Mouse (Mus musculus) heart, embryonic 16.5 days (tissue): ENCODE data around the gene Ptgr2. TPM values are rescaled to one million over a fixed set of nuclear protein-coding genes. Genes with fewer than 3 reads are reported as not detected.
"Not testable (repeated sequence)": the region's sequence is repeated elsewhere in the genome, so short reads cannot be mapped to it uniquely, and the experiment has no call there.

Experiments used
- ATAC-seq: fragments of 200-750 bp; cut with Nextera tagmentation; replicated peaks from 2 replicates; pipeline ENCODE4 v1.8.0; 2017; ENCODE audit warnings: moderate number of reproducible peaks; ENCODE audit not compliant: insufficient read depth, low FRiP score; ENCODE audit errors: extremely low read depth
- H3K27ac ChIP-seq: fragments of 300-500 bp; sonication (generic); 2 replicates; pipeline ENCODE4 v1.5.1; 2014; ENCODE audit warnings: mild to moderate bottlenecking, low read length, control low read depth, moderate library complexity
- H3K27me3 ChIP-seq: fragments of 300-500 bp; sonication (generic); 2 replicates; pipeline ENCODE4 v1.6.1; 2014; ENCODE audit warnings: low read length, mixed read lengths; ENCODE audit not compliant: control insufficient read depth, insufficient read depth
- H3K36me3 ChIP-seq: fragments of 300-500 bp; sonication (generic); 2 replicates; pipeline ENCODE4 v1.6.1; 2014; ENCODE audit not compliant: control insufficient read depth, insufficient read depth
- H3K4me1 ChIP-seq: fragments of 300-500 bp; sonication (generic); 2 replicates; pipeline ENCODE4 v1.6.1; 2014; ENCODE audit warnings: low read length, mixed read lengths; ENCODE audit not compliant: control insufficient read depth, insufficient read depth
- H3K4me2 ChIP-seq: fragments of 300-500 bp; sonication (generic); 2 replicates; pipeline ENCODE4 v1.6.1; 2014; ENCODE audit warnings: low read depth, mild to moderate bottlenecking, control low read depth, low read length
- H3K4me3 ChIP-seq: fragments of 300-500 bp; sonication (generic); 2 replicates; pipeline ENCODE4 v1.5.1; 2014; ENCODE audit warnings: mild to moderate bottlenecking, control low read depth, low read length
- H3K9ac ChIP-seq: fragments of 300-500 bp; sonication (generic); 2 replicates; pipeline ENCODE4 v1.6.1; 2014; ENCODE audit warnings: low read length, control low read depth
- H3K9me3 ChIP-seq: fragments of 300-500 bp; sonication (generic); replicated peaks from 2 replicates; pipeline ENCODE4 v1.6.1; 2016; ENCODE audit warnings: low read length; ENCODE audit not compliant: control insufficient read depth
- WGBS: fragments of 180-500 bp; shearing (Covaris S2); extraction: QIAGEN DNeasy Blood & Tissue Kit; methylation state at CpG from one replicate; pipeline ENCODE4 v1.1.7; 2014; 5-methylcytosine and 5-hydroxymethylcytosine counted together
- polyA plus RNA-seq: library from polyadenylated mRNA; unstranded; fragments of >200 nt; fragmentation: Nextera tagmentation; extraction: Ambion mirVana; gene quantifications from 2 replicates; pipeline ENCODE4 v1.2.1, GENCODE M21; 2015

Gene Ptgr2
- polyA plus RNA-seq, 1 experiment from 2014 or later = 103 TPM

DNA sequence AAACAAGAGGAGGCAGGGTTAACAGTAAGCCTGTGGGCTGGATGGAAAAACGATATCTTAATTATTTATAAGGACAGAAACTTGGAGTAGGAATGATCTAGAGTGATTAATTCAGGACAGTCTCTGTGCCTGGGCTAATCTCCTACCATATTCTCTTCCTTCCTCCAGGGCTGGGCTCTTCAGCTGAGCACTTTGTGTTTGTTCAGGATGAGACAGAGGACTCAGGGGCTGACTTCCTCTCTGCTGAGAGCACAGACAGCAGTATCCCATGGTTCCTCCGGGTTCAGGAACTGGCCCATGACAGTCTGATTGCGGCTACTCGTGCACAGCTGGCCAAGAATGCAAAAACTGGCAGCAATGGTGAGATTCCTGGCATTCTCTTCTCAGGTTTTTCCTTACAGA, 42.1 kb downstream of the Ptgr2 start:
- peak overlapping the region; percentile 26 for H3K4me2 ChIP-seq
- ATAC-seq = peak; percentile 87
- WGBS = 30% methylated on average over 4 of the region's 4 CpGs
- peak overlapping the region; percentile 81 for H3K27ac ChIP-seq
- no peak overlapping the region for H3K4me3 ChIP-seq
- no peaks in the 10 kb centered on the region for H3K9me3 ChIP-seq
- peaks cover 44% of the 10 kb centered on the region for H3K36me3 ChIP-seq
- H3K27me3 ChIP-seq = no peaks in the 10 kb centered on the region
- H3K9ac ChIP-seq = peak overlapping the region; percentile 46
- peaks cover 10% of the 10 kb centered on the region for H3K4me1 ChIP-seq

DNA sequence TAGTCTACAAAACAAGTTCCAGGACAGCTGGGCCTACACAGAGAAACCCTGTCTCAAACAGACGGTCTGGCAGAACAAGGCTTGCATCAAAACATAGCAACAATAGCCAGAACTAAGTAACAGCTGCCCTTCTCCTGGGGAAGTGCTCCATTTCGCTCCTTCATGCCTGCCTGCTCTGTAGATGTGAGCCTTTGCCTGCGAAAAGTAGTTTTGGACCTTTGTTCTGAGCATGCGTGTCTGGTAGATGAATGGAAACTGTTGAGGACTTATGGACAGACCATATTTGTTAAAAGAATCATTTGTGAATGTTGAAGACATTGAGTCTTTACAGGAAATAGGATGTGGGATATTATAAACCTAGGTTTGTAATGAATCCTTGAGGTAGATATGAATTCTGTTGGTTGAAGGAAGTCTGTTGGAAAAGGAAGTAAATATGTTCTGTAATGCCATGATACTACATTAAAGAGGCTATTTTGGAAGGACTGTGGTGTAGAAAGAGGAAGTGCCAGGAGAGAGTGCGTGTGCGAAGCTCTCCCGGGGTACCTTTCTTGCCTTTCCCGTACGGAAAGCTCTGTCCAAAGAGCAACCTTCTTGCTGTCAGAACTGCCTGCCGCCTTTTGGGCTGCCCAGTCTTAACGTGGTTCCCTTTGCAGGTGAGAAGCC, 52.1 kb downstream of the Ptgr2 start:
- H3K36me3 ChIP-seq = peaks cover 57% of the 10 kb centered on the region
- no peaks in the 10 kb centered on the region for H3K9me3 ChIP-seq
- WGBS = 88% methylated on average over 11 of the region's 11 CpGs
- no peak overlapping the region for H3K4me3 ChIP-seq
- no peak overlapping the region for H3K9ac ChIP-seq
- no peak for ATAC-seq
- H3K27me3 ChIP-seq = no peaks in the 10 kb centered on the region
- no peak overlapping the region for H3K27ac ChIP-seq
- H3K4me2 ChIP-seq = no peak overlapping the region
- no peaks in the 10 kb centered on the region for H3K4me1 ChIP-seq

DNA sequence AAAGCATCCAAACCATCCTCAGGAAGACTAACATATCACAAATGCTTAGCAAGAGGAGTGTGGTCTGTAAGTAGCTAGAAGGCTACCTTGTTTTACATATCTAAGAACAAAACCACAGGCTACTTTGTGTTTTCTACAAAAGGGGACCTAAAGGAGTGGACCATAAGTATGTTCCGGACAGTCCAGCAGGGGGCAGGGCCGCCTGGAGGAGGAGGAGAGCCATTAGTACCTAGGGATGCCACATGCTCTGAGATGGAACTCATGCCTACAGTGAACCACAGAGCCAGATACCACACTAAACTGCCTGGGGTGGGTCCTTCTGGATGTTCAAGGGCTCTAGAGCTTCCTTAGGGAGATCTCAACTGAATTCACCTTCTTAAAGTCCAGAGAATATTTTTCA, 62.2 kb downstream of the Ptgr2 start:
- Histone ChIP-seq H3K27ac (no peak overlapping the region), H3K4me2 (no peak overlapping the region), H3K4me3 (no peak overlapping the region), H3K4me1 (no peaks in the 10 kb centered on the region), H3K36me3 (peaks cover 29% of the 10 kb centered on the region), H3K27me3 (no peaks in the 10 kb centered on the region), H3K9me3 (no peaks in the 10 kb centered on the region), H3K9ac (no peak overlapping the region)
- no peak for ATAC-seq
- WGBS = 42% methylated on average over 2 of the region's 2 CpGs

DNA sequence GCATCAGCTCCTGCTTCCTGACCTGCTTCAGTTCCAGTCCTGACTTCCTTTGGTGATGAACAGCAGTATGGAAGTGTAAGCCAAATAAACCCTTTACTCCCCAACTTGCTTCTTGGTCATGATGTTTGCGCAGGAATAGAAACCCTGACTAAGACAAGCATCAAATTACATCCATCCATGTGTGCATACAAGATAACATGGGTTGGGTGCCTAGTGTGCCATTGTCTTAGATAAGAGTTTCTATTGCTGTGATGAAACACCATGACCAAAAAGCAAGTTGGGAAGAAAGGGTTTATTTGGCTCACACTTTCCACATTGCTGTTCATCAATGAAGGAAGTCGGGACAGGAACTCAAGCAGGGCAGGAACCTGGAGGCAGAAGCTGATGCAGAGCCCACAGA, 73.7 kb downstream of the Ptgr2 start:
- H3K27ac ChIP-seq, H3K27me3 ChIP-seq, ATAC-seq, H3K4me2 ChIP-seq, H3K4me3 ChIP-seq, H3K9ac ChIP-seq, H3K9me3 ChIP-seq: not testable (repeated sequence)
- 87% methylated on average over 2 of the region's 2 CpGs for WGBS
- H3K4me1 ChIP-seq = peaks cover 28% of the 10 kb centered on the region
- H3K36me3 ChIP-seq = peaks cover 11% of the 10 kb centered on the region; the same call in 1 of the 2 replicates

DNA sequence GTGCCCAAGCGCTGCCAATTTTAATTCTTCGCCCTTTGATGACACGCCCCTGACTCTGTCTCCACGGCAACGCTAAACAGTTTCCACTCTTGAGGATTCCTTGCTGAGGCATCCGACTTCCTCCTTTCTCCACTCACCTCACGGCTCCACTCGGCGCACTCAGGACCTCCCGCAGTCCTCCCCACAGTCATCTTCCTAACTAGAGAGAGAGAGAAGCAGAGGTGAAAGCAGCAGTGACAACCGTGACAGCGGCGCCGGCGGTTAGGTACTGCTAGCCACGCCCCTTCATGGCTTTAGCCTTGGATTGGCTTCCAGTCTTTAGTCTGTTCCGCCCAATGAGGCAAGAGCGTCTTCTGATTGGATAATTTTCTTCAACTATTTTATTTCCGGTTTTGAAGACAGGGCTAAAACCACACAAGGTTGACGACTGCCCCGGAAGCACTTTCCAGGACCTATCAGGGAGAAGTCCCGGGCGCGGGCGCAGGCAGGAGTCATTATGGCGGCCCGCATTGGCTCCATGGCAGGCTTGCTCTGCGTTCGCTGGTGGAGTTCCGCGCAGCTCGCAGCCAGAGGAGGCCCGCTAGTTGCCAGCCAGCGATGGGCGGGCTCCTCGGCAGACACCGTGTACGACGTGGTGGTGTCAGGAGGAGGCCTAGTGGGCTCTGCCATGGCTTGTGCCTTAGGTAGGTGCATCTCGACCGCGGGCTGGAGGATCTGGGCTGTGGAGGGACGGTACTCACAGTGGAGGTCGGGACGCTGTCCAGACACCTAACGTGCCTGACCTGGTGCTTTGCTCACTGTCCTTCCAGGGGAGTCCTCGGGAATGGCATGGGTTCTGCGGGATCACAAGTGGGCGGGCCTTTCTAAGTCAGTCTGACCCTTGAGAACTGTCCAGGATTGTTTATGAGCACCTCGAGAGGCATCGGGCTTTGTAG, 76.8 kb downstream of the Ptgr2 start, which contains the start of the genes Coq6 and Fam161b:
Gene Coq6, plus strand, starts transcription at position 103 of the 935 bp plus-strand sequence.
Gene Fam161b, minus strand, starts transcription at position 279 of the 935 bp plus-strand sequence.
- Histone ChIP-seq H3K4me3 (peak within 1 kb of the TSS; percentile 89), H3K4me1 (peaks cover 36% of the 10 kb centered on the region), H3K4me2 (peak within 1 kb of the TSS; percentile 89), H3K27ac (peak within 1 kb of the TSS; percentile 76), H3K27me3 (no peaks in the 10 kb centered on the region), H3K36me3 (peaks cover 5% of the 10 kb centered on the region; the same call in 1 of the 2 replicates), H3K9ac (peak within 1 kb of the TSS; percentile 93), H3K9me3 (no peaks in the 10 kb centered on the region)
- ATAC-seq = peak; percentile 95
- WGBS = under 1% methylated on average over 51 of the region's 51 CpGs

DNA sequence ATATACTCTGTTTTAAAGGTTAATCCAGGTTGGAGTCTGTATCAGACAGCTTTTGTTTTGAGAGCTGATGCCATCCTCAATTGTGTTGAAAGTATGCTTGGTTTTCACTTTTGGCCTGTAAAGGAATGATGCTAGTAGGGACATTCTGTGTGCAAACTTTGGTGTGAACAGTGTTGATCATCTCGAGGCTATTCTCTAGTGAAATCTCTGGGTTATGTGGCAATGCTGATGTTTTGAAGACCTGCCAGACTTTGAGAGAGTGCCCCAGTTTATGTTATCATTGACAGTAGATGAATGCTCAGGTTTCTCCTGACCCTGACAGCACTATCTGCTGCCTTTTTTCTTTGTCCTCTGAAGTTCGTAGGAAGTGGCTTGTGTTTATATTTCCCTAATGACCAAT, 77.8 kb downstream of the Ptgr2 start:
- no peak overlapping the region for H3K27ac ChIP-seq
- no peaks in the 10 kb centered on the region for H3K9me3 ChIP-seq
- H3K36me3 ChIP-seq = 0 out of 2 replicates have a peak, but pooled peaks cover 2% of the 10 kb centered on the region
- peak overlapping the region; percentile 89 for H3K4me3 ChIP-seq
- 35% methylated on average over 2 of the region's 2 CpGs for WGBS
- H3K9ac ChIP-seq = peak overlapping the region; percentile 17; the same call in 1 of the 2 replicates
- ATAC-seq = no peak
- H3K4me1 ChIP-seq = peaks cover 36% of the 10 kb centered on the region
- H3K4me2 ChIP-seq = peak overlapping the region; percentile 89
- no peaks in the 10 kb centered on the region for H3K27me3 ChIP-seq

DNA sequence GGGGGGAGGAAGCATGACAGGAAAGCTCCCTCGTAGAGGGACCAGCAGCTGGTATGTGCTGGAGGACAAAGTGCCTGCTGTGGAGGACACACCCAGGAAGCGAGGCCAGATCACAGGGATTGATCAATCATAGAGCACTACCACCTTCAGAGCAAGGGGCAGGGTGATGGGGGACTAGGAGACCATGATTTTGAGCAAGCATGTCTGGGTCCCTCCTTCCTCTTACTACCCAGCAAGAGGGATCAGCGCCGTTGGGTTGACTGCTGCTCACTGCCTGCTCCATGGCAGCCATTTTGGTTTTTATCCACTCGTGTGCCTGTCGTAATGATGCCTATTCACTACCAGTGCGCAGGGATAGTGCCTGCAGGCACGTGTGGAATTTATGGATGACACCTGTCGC, 79.3 kb downstream of the Ptgr2 start:
- H3K36me3 ChIP-seq = peaks cover 14% of the 10 kb centered on the region
- H3K27me3 ChIP-seq = no peaks in the 10 kb centered on the region
- WGBS = 69% methylated on average over 9 of the region's 9 CpGs
- ATAC-seq = no peak
- H3K4me1 ChIP-seq = peaks cover 36% of the 10 kb centered on the region
- H3K27ac ChIP-seq = peak overlapping the region; percentile 24; the same call in 1 of the 2 replicates
- 0 out of 2 replicates have a peak overlapping the region, but pooled peaks have one; percentile 20 for H3K9ac ChIP-seq
- H3K9me3 ChIP-seq = no peaks in the 10 kb centered on the region
- H3K4me2 ChIP-seq = 0 out of 2 replicates have a peak overlapping the region, but pooled peaks have one; percentile 6
- no peak overlapping the region for H3K4me3 ChIP-seq

DNA sequence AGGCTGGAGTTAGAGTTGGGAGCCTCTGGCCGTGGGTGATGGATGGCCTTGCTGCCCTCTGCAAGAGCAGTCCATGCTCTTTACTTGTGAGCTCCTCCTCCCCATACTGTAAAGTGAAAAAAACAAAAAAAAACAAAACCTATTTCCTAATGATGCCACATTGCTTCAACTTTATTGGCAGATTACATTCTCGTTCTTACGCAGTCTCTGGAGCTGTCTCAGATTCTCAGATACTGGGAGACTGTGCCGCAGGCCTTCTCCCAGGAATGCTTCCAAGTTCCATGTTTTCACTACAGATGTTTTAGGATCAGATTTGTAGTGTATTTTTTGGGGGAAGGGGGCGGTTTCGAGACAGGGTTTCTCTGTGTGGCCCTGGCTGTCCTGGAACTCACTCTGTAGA, 80.1 kb downstream of the Ptgr2 start:
- Histone ChIP-seq H3K9ac (no peak overlapping the region), H3K9me3 (no peaks in the 10 kb centered on the region), H3K27ac (no peak overlapping the region), H3K36me3 (peaks cover 20% of the 10 kb centered on the region), H3K27me3 (no peaks in the 10 kb centered on the region), H3K4me2 (no peak overlapping the region), H3K4me3 (no peak overlapping the region), H3K4me1 (peaks cover 29% of the 10 kb centered on the region)
- ATAC-seq = no peak
- 89% methylated on average over 6 of the region's 6 CpGs for WGBS
